Mouse (Mus musculus) heart, postnatal 14 days (tissue): ENCODE measurements at regions not wholly inside any gene's neighbourhood (a gene's known extent, or its start where the extent isn't known, plus 50 kb on each side); places are given as distances from the start of the nearest gene placed in this dataset.

Experiments used
- DNase-seq, 2 experiments: peaks; one replicate each; pipeline ENCODE4 v3.0.0; 2021 to 2022
- intact Hi-C: fragments of 180-260 bp; cut with DNase I; formaldehyde crosslinking; loops from one replicate; pipeline ENCODE4 v1.15.1; 2025

- DNase-seq = no peak
- intact Hi-C loops = no loop called here
These were observed 355.5 kb downstream of the Eipr1 start for GRCm38 (mm10) chr12:29106893-29107719.

DNA sequence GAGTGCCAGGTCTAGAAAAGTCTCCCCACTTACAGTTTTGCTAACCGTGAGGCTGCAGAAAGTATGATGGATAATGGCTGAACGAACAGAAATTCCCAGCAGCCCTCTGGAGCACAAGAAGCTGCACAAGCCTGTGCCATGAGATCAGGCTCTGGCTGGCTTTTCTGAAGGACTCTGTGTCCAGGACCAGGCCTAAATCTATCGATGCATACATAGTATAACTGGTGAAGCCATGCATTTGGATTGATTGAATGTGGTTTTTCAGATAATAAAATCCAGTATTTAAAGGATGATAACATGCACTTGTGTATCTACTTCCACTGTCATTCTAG is 356.1 kb downstream of the Eipr1 start:
- DNase-seq = no peak
- intact Hi-C loops = no loop called here

DNA sequence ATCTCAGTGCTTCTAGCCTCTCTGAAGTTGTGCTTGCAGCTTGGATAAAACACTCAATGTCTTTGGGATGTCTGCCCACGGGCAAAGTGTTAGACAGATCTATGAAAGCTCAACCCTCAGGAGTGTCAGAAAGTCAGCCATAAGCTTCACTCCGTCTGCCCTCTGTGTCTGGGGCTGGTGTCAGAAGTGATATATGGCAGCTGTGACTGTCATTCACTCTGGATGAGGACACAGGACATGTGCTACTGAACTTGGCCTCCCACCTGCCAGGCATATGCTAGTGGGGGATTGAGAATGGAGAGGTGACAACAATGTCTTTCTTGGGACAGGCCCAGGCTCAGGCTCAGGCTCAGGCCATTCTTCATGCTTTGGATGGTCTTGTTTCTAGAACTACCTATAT is 366.7 kb downstream of the Eipr1 start:
- intact Hi-C loops = no loop called here
- no peak for DNase-seq

DNA sequence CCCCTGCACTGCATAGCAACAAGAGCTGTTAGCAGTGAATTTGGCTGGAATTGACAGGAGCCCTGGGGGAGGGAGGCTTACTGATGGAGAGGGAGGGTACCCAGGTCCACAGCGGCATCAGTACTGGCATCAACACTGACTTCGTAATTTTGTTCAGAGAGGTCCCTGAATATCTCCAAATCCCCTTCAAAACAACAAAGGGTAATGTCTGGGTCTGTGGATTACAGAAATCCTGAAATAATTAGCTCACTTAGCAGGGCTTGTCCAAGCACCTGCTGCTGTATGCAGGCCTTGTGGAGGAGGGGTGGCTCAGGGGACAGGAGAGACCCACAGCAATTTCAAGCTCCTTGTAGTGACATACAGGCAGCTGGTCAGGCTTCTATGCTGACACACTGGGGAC is 369.6 kb downstream of the Eipr1 start:
- intact Hi-C loops = no loop called here

GRCm38 (mm10) chr12:29122931-29123330 is 371.3 kb downstream of the Eipr1 start:
- intact Hi-C loops = no loop called here

More for the DNA sequence above, 369.6 kb downstream of the Eipr1 start:
- DNase-seq = no peak

GRCm38 (mm10) chr12:29124079-29124668 is 372.6 kb downstream of the Eipr1 start:
- intact Hi-C loops = no loop called here
- no peak for DNase-seq

More at GRCm38 (mm10) chr12:29122931-29123330, 371.3 kb downstream of the Eipr1 start:
- no peak for DNase-seq

GRCm38 (mm10) chr12:29128844-29129243 is 377.2 kb downstream of the Eipr1 start:
- intact Hi-C loops = loop anchor here (5.0 kb wide), 1 partner anchor 432 kb away; no protein-coding TSS in a partner anchor
- peak; percentile 9 to 24 for DNase-seq

DNA sequence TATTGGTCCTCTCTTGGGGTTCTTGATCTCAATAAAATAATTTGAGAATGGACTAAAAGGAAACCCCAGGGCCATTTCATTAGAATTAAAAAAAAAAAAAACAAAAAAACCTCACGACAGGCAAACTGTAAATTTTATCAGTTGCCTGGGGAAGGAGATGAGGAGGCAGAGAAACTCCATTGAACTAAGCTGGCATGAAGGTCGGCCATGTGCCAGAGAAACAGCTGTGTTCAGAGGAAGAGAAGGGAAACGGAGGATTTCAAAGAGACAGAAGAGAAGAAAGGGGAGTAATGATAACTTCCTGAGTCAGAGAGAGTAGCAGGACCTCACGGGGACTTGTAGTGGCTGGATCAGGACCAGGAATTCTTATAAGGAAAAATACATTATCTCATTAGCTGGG is 377.7 kb downstream of the Eipr1 start:
- no peak for DNase-seq
- intact Hi-C loops = loop anchor here (5.0 kb wide), 1 partner anchor 432 kb away; no protein-coding TSS in a partner anchor

DNA sequence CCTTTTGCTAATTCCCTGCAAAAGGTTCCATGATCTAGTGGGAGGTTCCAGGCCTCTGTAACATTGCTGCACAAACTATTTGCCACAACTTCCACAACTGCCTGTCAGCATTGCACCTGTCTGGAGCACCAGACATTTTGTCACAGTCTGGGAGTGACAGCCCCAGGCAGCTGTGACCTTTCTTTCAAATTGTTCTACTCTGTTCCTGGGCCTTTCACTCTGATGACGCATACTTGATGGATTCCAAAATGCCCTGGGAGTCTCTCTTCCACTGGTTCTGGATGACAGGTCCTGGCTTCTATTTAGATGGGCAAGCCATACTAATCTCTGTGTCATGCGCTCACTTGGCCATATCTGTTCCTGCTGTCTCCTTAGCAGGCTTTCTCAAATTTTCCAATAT is 382.7 kb downstream of the Eipr1 start:
- intact Hi-C loops = loop anchor here (10.0 kb wide), 1 partner anchor 540 kb away; no protein-coding TSS in a partner anchor
- no peak for DNase-seq

DNA sequence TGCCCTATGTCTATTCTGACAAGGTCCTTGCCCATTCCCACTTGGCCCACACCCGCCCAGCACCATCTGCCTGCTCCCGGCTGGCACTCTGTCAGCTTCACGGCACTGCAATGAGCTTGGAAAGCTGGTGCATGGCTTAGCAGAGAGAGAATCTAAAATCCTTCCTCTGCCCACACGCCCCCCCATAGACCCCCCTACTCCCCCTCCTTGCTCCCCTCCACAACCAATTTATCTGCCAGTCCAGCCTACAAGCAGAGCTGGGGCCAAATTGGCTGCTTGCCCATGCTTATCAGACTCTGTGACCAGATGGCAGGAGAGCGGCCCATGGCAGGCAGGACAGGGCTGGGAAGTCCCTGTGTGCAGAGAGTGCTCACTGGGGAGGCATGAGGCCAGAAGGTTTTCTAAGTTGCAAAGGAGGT is 385.3 kb downstream of the Eipr1 start:
- intact Hi-C loops = loop anchor here (10.0 kb wide), 1 partner anchor 542 kb away; no protein-coding TSS in a partner anchor

DNA sequence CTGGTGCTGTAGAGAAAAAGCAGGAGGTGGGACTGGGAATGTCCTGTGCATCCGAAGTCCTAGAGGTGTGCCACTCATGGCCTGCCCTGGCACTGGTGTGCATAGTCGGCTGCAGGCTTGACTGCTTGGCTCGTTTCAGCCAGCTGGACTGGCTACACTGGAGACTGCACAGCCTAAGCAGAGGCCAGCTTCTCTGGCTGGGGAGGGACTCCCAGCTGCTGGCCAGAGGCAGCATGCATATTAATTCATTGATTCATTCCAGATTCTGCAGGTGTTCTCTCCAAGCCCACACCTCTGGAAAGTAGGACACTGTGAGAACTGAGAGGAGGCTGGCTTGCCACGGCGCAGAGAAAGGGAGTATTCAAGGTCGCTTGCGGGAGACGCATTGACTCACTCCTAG is 385.9 kb downstream of the Eipr1 start:
- intact Hi-C loops = loop anchor here (10.0 kb wide), 1 partner anchor 543 kb away; no protein-coding TSS in a partner anchor
- DNase-seq = peak in 1 of 2 experiments; percentile 6

More for the DNA sequence above, 385.3 kb downstream of the Eipr1 start:
- peak; percentile 70 to 79 for DNase-seq

DNA sequence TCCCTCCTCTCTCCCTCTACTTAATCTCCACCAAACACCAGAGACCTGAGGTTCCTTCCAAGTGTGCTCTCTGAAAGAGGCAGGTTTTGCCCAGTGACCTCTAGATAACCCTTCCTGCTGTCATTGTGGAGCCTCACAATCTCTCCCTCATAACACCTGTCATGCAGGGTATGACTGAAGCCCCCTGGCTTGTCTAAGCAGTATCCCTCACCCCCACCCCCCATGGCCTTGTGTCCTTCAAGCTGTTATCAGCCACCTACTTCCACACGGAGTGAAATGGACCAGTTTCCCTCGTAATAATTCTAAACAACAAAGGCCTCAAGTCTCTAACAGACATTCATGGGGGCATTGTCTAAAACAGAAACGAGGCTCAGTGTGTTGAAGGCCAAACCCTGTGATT is 387.6 kb upstream of the Myt1l start:
- no peak for DNase-seq
- intact Hi-C loops = no loop called here

GRCm38 (mm10) chr12:29141132-29141531 is 387.1 kb upstream of the Myt1l start:
- intact Hi-C loops = no loop called here
- peak in 1 of 2 experiments; percentile 10 for DNase-seq

DNA sequence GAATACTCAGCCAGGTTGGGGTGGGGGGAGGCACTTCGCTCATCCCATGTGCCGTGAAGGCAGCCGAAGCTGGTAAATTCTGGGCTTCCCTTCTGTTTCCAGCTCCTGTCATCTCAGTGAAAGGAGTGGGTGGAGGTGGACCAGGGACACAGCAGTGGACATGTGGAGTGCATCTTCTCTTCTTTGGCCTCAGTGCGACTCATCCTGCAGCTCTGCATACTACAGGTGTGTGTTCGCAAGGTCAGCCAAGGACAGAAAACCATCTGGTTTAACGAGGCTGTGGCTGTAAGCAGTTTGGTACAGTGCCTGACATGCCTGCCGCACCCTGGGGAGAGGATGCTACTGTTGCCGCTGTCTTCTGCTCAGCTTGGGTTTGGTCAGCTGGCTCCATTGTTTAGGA is 386.3 kb upstream of the Myt1l start:
- intact Hi-C loops = no loop called here
- no peak for DNase-seq

- intact Hi-C loops = no loop called here
- no peak for DNase-seq
These were observed 384.9 kb upstream of the Myt1l start for GRCm38 (mm10) chr12:29143297-29143696.

DNA sequence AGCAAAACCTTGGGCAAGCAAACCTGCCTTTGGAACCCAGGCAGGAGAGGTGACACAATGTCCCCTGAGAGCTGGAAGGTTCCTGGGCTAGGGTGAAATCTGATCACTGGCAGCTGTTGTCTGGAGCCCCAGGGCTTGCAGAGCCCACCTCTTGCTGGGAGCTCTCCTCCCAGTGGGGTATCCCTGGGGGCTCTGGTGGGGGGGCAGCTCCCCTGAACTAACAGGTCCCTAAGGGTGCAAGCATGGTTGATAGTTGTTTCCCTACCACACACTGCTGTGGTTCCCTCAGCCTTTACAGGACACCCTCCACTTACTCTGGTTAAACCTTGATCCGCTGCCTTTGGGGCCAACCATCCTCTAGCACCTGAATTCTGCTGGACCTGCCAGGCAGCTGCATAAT is 367.3 kb upstream of the Myt1l start:
- intact Hi-C loops = no loop called here
- DNase-seq = no peak

- no peak for DNase-seq
- intact Hi-C loops = no loop called here
These were observed 366.6 kb upstream of the Myt1l start for GRCm38 (mm10) chr12:29161546-29161945.

GRCm38 (mm10) chr12:29164701-29165100 is 363.5 kb upstream of the Myt1l start:
- intact Hi-C loops = loop anchor here (5.0 kb wide), 1 partner anchor 467 kb away; no protein-coding TSS in a partner anchor

GRCm38 (mm10) chr12:29166316-29166715 is 361.9 kb upstream of the Myt1l start:
- DNase-seq = no peak
- intact Hi-C loops = loop anchor here (5.0 kb wide), 1 partner anchor 469 kb away; no protein-coding TSS in a partner anchor

More at GRCm38 (mm10) chr12:29164701-29165100, 363.5 kb upstream of the Myt1l start:
- DNase-seq = no peak

DNA sequence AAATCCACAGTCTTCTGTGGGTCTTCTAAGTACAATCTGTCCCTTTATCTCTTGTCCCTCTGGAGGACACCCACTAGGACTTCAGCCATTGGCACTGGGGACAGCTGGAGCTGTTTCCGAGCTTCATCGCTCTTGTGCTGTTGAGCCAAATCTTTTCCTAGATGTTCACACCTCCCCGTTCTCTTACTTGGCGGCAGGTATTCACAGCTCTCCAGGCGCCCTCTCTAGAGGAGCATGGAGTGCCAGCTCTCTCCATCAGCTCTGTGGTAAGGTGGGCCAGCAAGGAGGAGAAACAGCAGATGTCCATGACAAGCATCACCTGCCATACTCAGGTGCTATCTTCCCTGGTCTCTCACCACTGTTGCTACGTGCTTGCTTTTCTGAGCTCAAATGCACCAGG is 360.3 kb upstream of the Myt1l start:
- no peak for DNase-seq
- intact Hi-C loops = loop anchor here (5.0 kb wide), 1 partner anchor 471 kb away; no protein-coding TSS in a partner anchor

GRCm38 (mm10) chr12:29175698-29176440 is 352.3 kb upstream of the Myt1l start:
- DNase-seq = no peak
- intact Hi-C loops = no loop called here
